Mouse (Mus musculus): ENCODE data around the gene Apba3.
A peak's percentile ranks its signal among the peaks of the same experiment; 100 is the strongest.
"Not testable (repeated sequence)": the region's sequence is repeated elsewhere in the genome, so short reads cannot be mapped to it uniquely, and the experiment has no call there.

Apba3 gene

GRCm38 (mm10) chr10:81266211-81267105 lies at the start of gene Apba3, which contains the start of gene Mrpl54:
TSS of gene Apba3 (plus strand) at chr10:81266960.
TSS of gene Mrpl54 (minus strand) at chr10:81266934.
- DNase-seq = peak; percentile 98

GRCm38 (mm10) chr10:81217267-81217666 lies 49.5 kb upstream of the Apba3 start:
- not testable (repeated sequence) for DNase-seq

GRCm38 (mm10) chr10:81217964-81218363 lies 48.8 kb upstream of the Apba3 start:
- DNase-seq = peak; percentile 81

- DNase-seq = no peak
These were observed 45.3 kb upstream of the Apba3 start for GRCm38 (mm10) chr10:81221402-81222015.

GRCm38 (mm10) chr10:81223731-81224130 lies 43.0 kb upstream of the Apba3 start:
- DNase-seq = not testable (repeated sequence)

GRCm38 (mm10) chr10:81229735-81230437 lies 36.9 kb upstream of the Apba3 start:
- no peak for DNase-seq

GRCm38 (mm10) chr10:81230438-81231332 lies 36.1 kb upstream of the Apba3 start, which contains the start of gene Atcay:
TSS of gene Atcay (minus strand) at chr10:81230833.
- DNase-seq = peak; percentile 50

- no peak for DNase-seq
These were observed 35.3 kb upstream of the Apba3 start for GRCm38 (mm10) chr10:81231436-81231835.

GRCm38 (mm10) chr10:81232580-81233225 lies 34.1 kb upstream of the Apba3 start, which contains the start of gene Zfr2:
TSS of gene Zfr2 (plus strand) at chr10:81233155.
- DNase-seq = peak; percentile 95

GRCm38 (mm10) chr10:81233226-81233585 lies 33.6 kb upstream of the Apba3 start:
- DNase-seq = no peak

- DNase-seq = no peak
These were observed 32.6 kb upstream of the Apba3 start for GRCm38 (mm10) chr10:81234206-81234605.

GRCm38 (mm10) chr10:81236471-81237268 lies 30.1 kb upstream of the Apba3 start:
- no peak for DNase-seq

- no peak for DNase-seq
These were observed 28.1 kb upstream of the Apba3 start for GRCm38 (mm10) chr10:81238618-81239017.

GRCm38 (mm10) chr10:81240876-81241275 lies 25.9 kb upstream of the Apba3 start:
- peak; percentile 70 for DNase-seq

- peak; percentile 9 for DNase-seq
These were observed 24.7 kb upstream of the Apba3 start for GRCm38 (mm10) chr10:81242021-81242420.

GRCm38 (mm10) chr10:81244146-81244545 lies 22.6 kb upstream of the Apba3 start:
- peak; percentile 6 for DNase-seq

GRCm38 (mm10) chr10:81244595-81244994 lies 22.2 kb upstream of the Apba3 start:
- DNase-seq = peak; percentile 88

GRCm38 (mm10) chr10:81245166-81245565 lies 21.6 kb upstream of the Apba3 start:
- no peak for DNase-seq

- DNase-seq = no peak
These were observed 19.0 kb upstream of the Apba3 start for GRCm38 (mm10) chr10:81247804-81248203.

GRCm38 (mm10) chr10:81249442-81249841 lies 17.3 kb upstream of the Apba3 start:
- no peak for DNase-seq
